Mouse (Mus musculus): ENCODE data around the gene Degs2. TPM values are rescaled to one million over a fixed set of nuclear protein-coding genes. Genes with fewer than 3 reads are reported as not detected.

The Degs2 gene
- polyA plus RNA-seq (2015; fragmentation: Nextera tagmentation; extraction: Ambion mirVana), result 1.5 and 1.6 TPM in 2 replicates

GRCm38 (mm10) chr12:108702185-108702584 is at the start of gene Degs2:
TSS of gene Degs2 (minus strand) at chr12:108702315.

MicroRNA genes within 50 kb of the gene (microRNA counts, 519-probe panel; counts per million panel counts)
- microRNA mmu-miR-342-3p (5,997 counts per million, percentile 84 among the panel's probes with 10 or more counts), microRNA mmu-miR-342-5p (2,117 counts per million, percentile 7 among the panel's probes with 10 or more counts)

Small RNA genes lying within 50 kb of the gene (microRNA-seq; reads per million reads assigned to microRNA genes)
- not detected for gene Gm23872
- gene Mir342, result 5,801 reads per million, percentile 93 among the genes with 10 or more reads in this experiment

Other genes with a start within 250 kb of the Degs2 start
- 223 and 252 TPM in 2 replicates for gene Evl, start 147.6 kb downstream of the Degs2 start, polyA plus RNA-seq (2015; fragmentation: Nextera tagmentation; extraction: Ambion mirVana)
- gene Yy1, start 90.7 kb upstream of the Degs2 start, polyA plus RNA-seq (2015; fragmentation: Nextera tagmentation; extraction: Ambion mirVana), result 8.9 and 10.5 TPM in 2 replicates
- 17.7 and 18.4 TPM in 2 replicates for gene Slc25a29, start 133.6 kb upstream of the Degs2 start, polyA plus RNA-seq (2015; fragmentation: Nextera tagmentation; extraction: Ambion mirVana)
- gene Slc25a47, start 133.7 kb upstream of the Degs2 start, polyA plus RNA-seq (2015; fragmentation: Nextera tagmentation; extraction: Ambion mirVana), result 6.4 and 6.8 TPM in 2 replicates
- gene Wdr25, start 191.3 kb upstream of the Degs2 start, polyA plus RNA-seq (2015; fragmentation: Nextera tagmentation; extraction: Ambion mirVana), result 3.3 and 3.6 TPM in 2 replicates
- 89.3 and 92.6 TPM in 2 replicates for gene Wars, start 191.9 kb upstream of the Degs2 start, polyA plus RNA-seq (2015; fragmentation: Nextera tagmentation; extraction: Ambion mirVana)